In the genomic region with DNA sequence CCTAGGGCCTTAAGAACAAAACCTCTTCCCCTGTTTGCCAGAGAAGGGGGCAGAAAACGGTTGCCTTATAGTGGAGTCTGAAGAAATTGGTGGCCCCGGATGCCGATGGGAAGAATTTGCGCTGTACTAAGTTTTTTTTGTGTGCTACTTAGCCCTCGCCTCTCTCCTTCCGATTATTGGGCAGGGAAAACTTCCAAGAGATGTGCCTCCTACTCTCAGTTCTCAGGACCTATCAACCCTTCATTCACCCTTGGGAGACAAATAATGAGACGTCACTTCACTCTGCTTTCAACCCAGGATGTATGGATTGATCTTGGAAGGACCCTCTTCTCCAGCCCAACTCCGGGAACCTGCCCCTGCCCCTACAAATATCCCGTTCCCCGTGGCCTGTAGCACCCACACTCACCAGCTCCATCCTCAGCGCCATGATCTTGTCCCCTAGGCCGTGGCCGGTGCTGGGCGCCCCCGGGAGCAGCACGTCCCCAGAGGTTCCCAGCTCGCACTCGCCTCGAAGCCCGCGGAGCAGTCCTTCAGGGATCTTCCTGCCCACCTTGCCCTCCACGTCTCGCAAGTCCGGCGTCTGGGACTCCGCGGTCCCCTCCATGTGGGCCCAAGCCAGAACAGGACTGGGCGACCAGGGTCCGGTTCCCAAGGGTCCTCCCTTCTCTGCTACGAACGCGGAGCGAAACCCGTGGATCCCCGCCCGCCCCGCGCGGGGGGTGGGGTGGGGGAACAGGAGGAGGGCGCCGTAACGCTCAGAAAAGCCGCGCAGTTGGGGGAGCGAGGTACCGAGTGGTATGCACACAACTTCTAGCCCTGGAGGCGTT, we compare ENCODE assay signal across 8 mouse cellular contexts. TPM values are rescaled to one million over a fixed set of nuclear protein-coding genes. Genes with fewer than 3 reads are reported as not detected.
DNase-seq lines count a peak whose midpoint lies in the region; ATAC-seq and TF ChIP-seq lines count a peak whose summit lies in the region.

No protein-coding gene starts in this region.

- H3K36me3 ChIP-seq in ES-Bruce4 (ENCODE audit: control insufficient read depth, insufficient read depth, low read length, poor library complexity, severe bottlenecking): no peaks in the 10 kb centered on the region
- H3K36me3 ChIP-seq in forebrain, embryonic 13.5 days (ENCODE audit: poor library complexity, severe bottlenecking): no peaks in the 10 kb centered on the region
- no peaks in the 10 kb centered on the region for H3K36me3 ChIP-seq in neural tube, embryonic 15.5 days
- no peaks in the 10 kb centered on the region for H3K36me3 ChIP-seq in thymus, adult 2 months (ENCODE audit: control insufficient read depth, insufficient read depth, low read length)

- H3K4me3 ChIP-seq in ES-Bruce4 (ENCODE audit: low read depth, low read length): peak overlapping the region; percentile 61
- peak overlapping the region; percentile 64 for H3K4me3 ChIP-seq in forebrain, embryonic 13.5 days
- peak overlapping the region; percentile 90 for H3K4me3 ChIP-seq in lung, adult 2 months (replicated peaks; ENCODE audit: extremely low read depth, low read depth, low read length)
- peak overlapping the region; percentile 66 for H3K4me3 ChIP-seq in neural tube, embryonic 15.5 days (replicated peaks)
- H3K4me3 ChIP-seq in thymus, adult 2 months (ENCODE audit: control insufficient read depth, insufficient read depth, low read length): peak overlapping the region; percentile 64

- peak; percentile 80 for ATAC-seq in forebrain, embryonic 13.5 days
- ATAC-seq in neural tube, embryonic 15.5 days (ENCODE audit: low FRiP score): peak; percentile 71

- H3K27ac ChIP-seq in ES-Bruce4 (ENCODE audit: insufficient read depth, low read length): no peak overlapping the region
- H3K27ac ChIP-seq in forebrain, embryonic 13.5 days: no peak overlapping the region
- no peak overlapping the region for H3K27ac ChIP-seq in neural tube, embryonic 15.5 days (replicated peaks)
- H3K27ac ChIP-seq in thymus, adult 2 months (ENCODE audit: control insufficient read depth, insufficient read depth, low read length): no peak overlapping the region

- TF ChIP-seq POLR2A in ES-Bruce4 (IDR thresholded peaks at IDR 0.05; ENCODE audit: insufficient read depth, low read length): no peak
- TF ChIP-seq POLR2A in brain, embryonic 14.5 days (IDR thresholded peaks at IDR 0.05; ENCODE audit: borderline replicate concordance, extremely low read depth, insufficient read depth, insufficient read length, poor library complexity, severe bottlenecking): no peak
- peak; percentile 26; the same call in 1 of the 2 replicates for TF ChIP-seq POLR2A in lung, adult 2 months (IDR thresholded peaks at IDR 0.05; ENCODE audit: borderline replicate concordance, extremely low read depth, low read depth, low read length)
- no peak for TF ChIP-seq POLR2A in thymus, adult 2 months (IDR thresholded peaks at IDR 0.05; ENCODE audit: control insufficient read depth, extremely low read depth, insufficient read depth, low read length, poor library complexity)

- peaks cover 2% of the 10 kb centered on the region for H3K4me1 ChIP-seq in ES-Bruce4 (ENCODE audit: control insufficient read depth, insufficient read depth, low read length)
- peaks cover 18% of the 10 kb centered on the region for H3K4me1 ChIP-seq in forebrain, embryonic 13.5 days
- H3K4me1 ChIP-seq in lung, adult 2 months (ENCODE audit: control insufficient read depth, insufficient read depth, low read length): peaks cover 8% of the 10 kb centered on the region
- H3K4me1 ChIP-seq in neural tube, embryonic 15.5 days: peaks cover 21% of the 10 kb centered on the region
- H3K4me1 ChIP-seq in thymus, adult 2 months (replicated peaks; ENCODE audit: control insufficient read depth, insufficient read depth, low read length): peaks cover 10% of the 10 kb centered on the region

- no peaks in the 10 kb centered on the region for H3K27me3 ChIP-seq in ES-Bruce4 (ENCODE audit: control insufficient read depth, insufficient read depth, low read length, poor library complexity, severe bottlenecking)
- H3K27me3 ChIP-seq in forebrain, embryonic 13.5 days: peaks cover 9% of the 10 kb centered on the region
- no peaks in the 10 kb centered on the region; the same call in 1 of the 2 replicates for H3K27me3 ChIP-seq in neural tube, embryonic 15.5 days (replicated peaks)
- no peaks in the 10 kb centered on the region; the same call in 1 of the 2 replicates for H3K27me3 ChIP-seq in thymus, adult 2 months (ENCODE audit: control insufficient read depth, insufficient read depth, low read length)

- WGBS in forebrain, embryonic 13.5 days: under 1% methylated on average over 47 of the region's 47 CpGs
- under 1% methylated on average over 45 of the region's 47 CpGs for WGBS in lung, adult 2 months
- WGBS in neural tube, embryonic 15.5 days: under 1% methylated on average over 47 of the region's 47 CpGs
- 2% methylated on average over 47 of the region's 47 CpGs for WGBS in thymus, adult 2 months

- TF ChIP-seq EP300 in ES-Bruce4 (IDR thresholded peaks at IDR 0.05; ENCODE audit: insufficient read depth, low read depth, low read length): no peak

- DNase-seq in brain, embryonic 14.5 days (ENCODE audit: low read depth): peak; percentile 67
- peak; percentile 75 to 76 for DNase-seq in heart, postnatal 10 days
- peak; percentile 72 to 88 for DNase-seq in kidney, postnatal 25 days
- DNase-seq in lung, adult 2 months: peak; percentile 79
- DNase-seq in thymus, adult 2 months: peak; percentile 65

- no peak for TF ChIP-seq CTCF in ES-Bruce4 (IDR thresholded peaks at IDR 0.05; ENCODE audit: low read depth, low read length)
- TF ChIP-seq CTCF in brain, embryonic 14.5 days (IDR thresholded peaks at IDR 0.05; ENCODE audit: borderline replicate concordance, extremely low read depth, insufficient read depth, insufficient read length): no peak
- TF ChIP-seq CTCF in lung, adult 2 months (IDR thresholded peaks at IDR 0.05; ENCODE audit: insufficient read depth, low read length): no peak
- TF ChIP-seq CTCF in thymus, adult 2 months (IDR thresholded peaks at IDR 0.05; ENCODE audit: borderline replicate concordance, control insufficient read depth, extremely low read depth, insufficient read depth, low read length, poor library complexity): 0 out of 2 replicates have a peak, but pooled peaks have one; percentile 34

- no peaks in the 10 kb centered on the region for H3K9me3 ChIP-seq in ES-Bruce4 (replicated peaks; ENCODE audit: control insufficient read depth, insufficient read depth, low read length, poor library complexity, severe bottlenecking)
- no peaks in the 10 kb centered on the region for H3K9me3 ChIP-seq in forebrain, embryonic 13.5 days (replicated peaks)
- H3K9me3 ChIP-seq in neural tube, embryonic 15.5 days (replicated peaks): no peaks in the 10 kb centered on the region

- intact Hi-C loops in heart, postnatal 10 days (cut with DNase I): no loop called here

- H3K9ac ChIP-seq in ES-Bruce4 (ENCODE audit: low read depth, poor library complexity, severe bottlenecking): peak overlapping the region; percentile 64
- peak overlapping the region; percentile 78 for H3K9ac ChIP-seq in forebrain, embryonic 13.5 days
- H3K9ac ChIP-seq in neural tube, embryonic 15.5 days (replicated peaks): peak overlapping the region; percentile 61

- peak overlapping the region; percentile 95 for H3K4me2 ChIP-seq in forebrain, embryonic 13.5 days
- H3K4me2 ChIP-seq in neural tube, embryonic 15.5 days: peak overlapping the region; percentile 98

RNA-seq across cellular contexts. Expression of a gene that starts 7.0 kb away (rescaled TPM):
- polyA plus RNA-seq in ES-Bruce4 (2011; ENCODE audit: insufficient read depth, insufficient read length, low read depth, missing spikeins): 1.2 and 1.5 TPM in 2 replicates
- 1.4 and 1.5 TPM in 2 replicates for polyA plus RNA-seq in brain, embryonic 14.5 days (2012; rRNA removed)
- 2.0 and 2.3 TPM in 2 replicates for polyA plus RNA-seq in forebrain, embryonic 13.5 days (2015; fragmentation: Nextera tagmentation; extraction: Ambion mirVana)
- total RNA-seq in heart, postnatal 10 days (2021): 1 to 10 TPM; 4.6 to 5.1 TPM
- polyA plus RNA-seq in lung, adult 2 months (2012; rRNA removed): 3.7 and 5.7 TPM in 2 replicates
- polyA plus RNA-seq in neural tube, embryonic 15.5 days (2015; fragmentation: Nextera tagmentation; extraction: Ambion mirVana): 2.6 and 2.7 TPM in 2 replicates
- 0.88 and 1.1 TPM in 2 replicates for polyA plus RNA-seq in thymus, adult 2 months (2012; rRNA removed)

RNA-seq across cellular contexts. Expression of a gene that starts 20.5 kb away (rescaled TPM):
- 33.6 and 39.1 TPM in 2 replicates for polyA plus RNA-seq in ES-Bruce4 (2011; ENCODE audit: insufficient read depth, insufficient read length, low read depth, missing spikeins)
- 73.2 and 79.8 TPM in 2 replicates for polyA plus RNA-seq in brain, embryonic 14.5 days (2012; rRNA removed)
- 52.8 and 54.2 TPM in 2 replicates for polyA plus RNA-seq in forebrain, embryonic 13.5 days (2015; fragmentation: Nextera tagmentation; extraction: Ambion mirVana)
- 10 to 100 TPM; 78.4 to 81.9 TPM for total RNA-seq in heart, postnatal 10 days (2021)
- polyA plus RNA-seq in lung, adult 2 months (2012; rRNA removed): 37.3 and 46.4 TPM in 2 replicates
- 66.9 and 67.2 TPM in 2 replicates for polyA plus RNA-seq in neural tube, embryonic 15.5 days (2015; fragmentation: Nextera tagmentation; extraction: Ambion mirVana)
- polyA plus RNA-seq in thymus, adult 2 months (2012; rRNA removed): 36.1 and 40.1 TPM in 2 replicates

RNA-seq across cellular contexts. Expression of a gene that starts 20.6 kb away (rescaled TPM):
- 41.1 and 51.9 TPM in 2 replicates for polyA plus RNA-seq in ES-Bruce4 (2011; ENCODE audit: insufficient read depth, insufficient read length, low read depth, missing spikeins)
- 8.1 and 13.1 TPM in 2 replicates for polyA plus RNA-seq in brain, embryonic 14.5 days (2012; rRNA removed)
- polyA plus RNA-seq in forebrain, embryonic 13.5 days (2015; fragmentation: Nextera tagmentation; extraction: Ambion mirVana): 45.8 and 48.7 TPM in 2 replicates
- 1 to 10 TPM; 3.7 TPM for total RNA-seq in heart, postnatal 10 days (2021)
- polyA plus RNA-seq in lung, adult 2 months (2012; rRNA removed): 0.42 and 0.70 TPM in 2 replicates
- 5.6 and 11.5 TPM in 2 replicates for polyA plus RNA-seq in neural tube, embryonic 15.5 days (2015; fragmentation: Nextera tagmentation; extraction: Ambion mirVana)
- polyA plus RNA-seq in thymus, adult 2 months (2012; rRNA removed): 12.7 and 15.4 TPM in 2 replicates

RNA-seq across cellular contexts. Expression of a gene that starts 23.3 kb away (rescaled TPM):
- polyA plus RNA-seq in ES-Bruce4 (2011; ENCODE audit: insufficient read depth, insufficient read length, low read depth, missing spikeins): 1.1 TPM in 1 of 2 replicates, not detected in the other
- polyA plus RNA-seq in brain, embryonic 14.5 days (2012; rRNA removed): 0.07 TPM in 1 of 2 replicates, not detected in the other
- polyA plus RNA-seq in forebrain, embryonic 13.5 days (2015; fragmentation: Nextera tagmentation; extraction: Ambion mirVana): 0.22 TPM in 1 of 2 replicates, not detected in the other
- under 1 TPM in 1 of 2 experiments, not detected in 1; 0.14 TPM for total RNA-seq in heart, postnatal 10 days (2021)
- polyA plus RNA-seq in lung, adult 2 months (2012; rRNA removed): 60.8 and 93.7 TPM in 2 replicates
- 0.27 and 5.8 TPM in 2 replicates for polyA plus RNA-seq in neural tube, embryonic 15.5 days (2015; fragmentation: Nextera tagmentation; extraction: Ambion mirVana)
- 3.0 and 4.1 TPM in 2 replicates for polyA plus RNA-seq in thymus, adult 2 months (2012; rRNA removed)

RNA-seq across cellular contexts. Expression of a gene that starts 29.1 kb away (rescaled TPM):
- polyA plus RNA-seq in ES-Bruce4 (2011; ENCODE audit: insufficient read depth, insufficient read length, low read depth, missing spikeins): not detected in 2 replicates
- polyA plus RNA-seq in brain, embryonic 14.5 days (2012; rRNA removed): not detected in 2 replicates
- polyA plus RNA-seq in forebrain, embryonic 13.5 days (2015; fragmentation: Nextera tagmentation; extraction: Ambion mirVana): not detected in 2 replicates
- not detected for total RNA-seq in heart, postnatal 10 days (2021)
- not detected in 2 replicates for polyA plus RNA-seq in lung, adult 2 months (2012; rRNA removed)
- polyA plus RNA-seq in neural tube, embryonic 15.5 days (2015; fragmentation: Nextera tagmentation; extraction: Ambion mirVana): not detected in 2 replicates
- polyA plus RNA-seq in thymus, adult 2 months (2012; rRNA removed): not detected in 2 replicates
